Mouse (Mus musculus): ENCODE measurements at regions not wholly inside any gene's neighbourhood (a gene's known extent, or its start where the extent isn't known, plus 50 kb on each side); places are given as distances from the start of the nearest gene placed in this dataset.
"Not testable (repeated sequence)": the region's sequence is repeated elsewhere in the genome, so short reads cannot be mapped to it uniquely, and the experiment has no call there.

DNA sequence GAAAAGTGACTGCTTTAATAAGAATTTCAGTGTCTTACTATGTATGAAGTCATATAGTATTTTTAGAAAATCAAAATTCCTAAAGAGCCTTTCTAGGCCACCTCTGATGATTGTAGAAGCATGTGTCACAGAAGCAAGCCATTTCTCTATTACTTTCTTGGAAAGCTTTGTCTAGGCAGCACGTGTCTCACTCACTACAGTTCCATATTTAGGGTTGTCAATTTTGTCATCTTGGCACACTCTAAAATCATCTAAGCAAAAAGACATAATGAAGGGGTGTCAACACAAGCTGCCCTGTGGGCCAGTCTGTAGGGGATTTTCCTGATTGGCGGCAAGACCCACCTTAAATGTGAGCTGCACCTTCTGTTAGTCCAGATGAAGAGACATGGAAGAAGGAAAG is 723.1 kb upstream of the Brinp1 start:
- DNase-seq (ENCODE audit: low spot score in 2 of 2), result no peak

DNA sequence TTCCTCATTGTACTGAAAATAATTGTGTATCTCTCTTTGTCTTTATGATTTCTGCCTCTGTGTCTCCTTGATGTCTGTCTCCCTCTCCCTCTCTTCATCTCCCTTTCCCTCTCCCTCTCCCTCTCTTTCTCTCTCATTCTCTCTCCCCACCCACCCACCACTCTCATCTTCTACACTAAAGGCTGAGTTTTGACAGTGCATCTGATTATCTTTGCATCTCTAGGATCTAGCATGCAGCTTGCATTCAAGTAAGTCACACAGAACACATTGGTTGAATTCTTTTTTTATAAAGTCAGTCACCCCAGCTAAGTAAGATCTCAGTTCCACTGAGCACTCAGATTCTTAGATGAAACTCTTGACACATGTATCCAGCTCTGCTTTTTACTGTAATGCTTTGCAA is 719.3 kb upstream of the Brinp1 start:
- no peak for DNase-seq (ENCODE audit: low spot score in 2 of 2)

DNA sequence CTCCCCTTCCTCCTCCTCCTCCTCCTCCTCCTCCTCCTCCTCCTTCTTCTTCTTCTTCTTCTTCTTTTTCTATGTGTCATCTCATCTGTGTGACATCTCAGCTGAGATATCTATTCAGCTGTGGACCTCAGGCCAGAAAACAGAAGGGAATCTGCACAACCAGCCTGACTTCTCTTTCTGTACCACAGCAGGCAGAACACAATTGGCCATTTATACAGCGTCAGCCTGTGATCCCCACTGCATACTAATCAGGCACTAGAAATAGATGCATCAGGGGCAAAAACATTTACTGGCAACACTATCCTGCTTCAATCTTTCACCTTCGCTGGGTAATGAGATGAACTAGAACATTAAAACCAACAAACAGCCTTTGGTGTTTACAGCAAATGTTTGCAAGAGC is 674.7 kb upstream of the Brinp1 start:
- DNase-seq (ENCODE audit: low spot score in 2 of 2), result no peak

DNA sequence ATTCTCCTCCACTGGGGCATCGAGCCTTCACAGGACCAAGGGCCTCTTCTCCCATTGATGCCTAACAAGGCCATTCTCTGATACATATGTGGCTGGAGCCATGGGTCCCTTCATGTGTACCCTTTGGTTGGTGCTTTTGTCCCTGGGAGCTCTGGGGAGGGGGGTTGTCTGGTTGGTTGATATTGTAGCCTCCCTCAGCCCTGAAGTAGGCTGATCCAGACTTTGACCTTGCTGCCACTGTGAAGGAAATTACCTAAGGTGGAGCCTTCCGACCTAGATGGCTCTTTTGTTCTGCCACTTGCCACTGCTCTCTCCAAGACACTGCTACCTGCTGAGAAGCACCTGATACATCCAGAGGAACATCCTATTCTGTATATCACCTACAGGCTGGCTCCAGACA is 672.2 kb upstream of the Brinp1 start:
- not testable (repeated sequence) for DNase-seq (ENCODE audit: low spot score in 2 of 2)

DNA sequence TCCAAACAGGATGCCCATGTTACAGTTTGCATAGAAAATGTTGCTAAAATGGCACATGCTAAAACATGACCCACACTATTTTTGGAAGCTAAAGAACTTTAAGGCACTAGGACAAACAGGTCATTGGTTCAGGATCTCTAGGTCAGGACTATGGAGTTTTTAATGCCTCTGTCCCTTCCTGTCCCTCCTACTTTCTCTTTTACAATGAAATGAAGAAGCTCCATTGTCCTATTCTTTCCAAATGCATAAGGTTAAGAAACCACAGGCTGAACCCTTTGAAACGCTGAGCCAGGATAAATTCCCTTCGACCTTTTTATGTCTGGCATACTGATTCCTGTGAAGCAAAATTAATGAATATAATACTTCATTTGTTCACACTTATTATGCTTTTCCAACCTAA is 671.6 kb upstream of the Brinp1 start:
- DNase-seq (ENCODE audit: low spot score in 2 of 2), result no peak

DNA sequence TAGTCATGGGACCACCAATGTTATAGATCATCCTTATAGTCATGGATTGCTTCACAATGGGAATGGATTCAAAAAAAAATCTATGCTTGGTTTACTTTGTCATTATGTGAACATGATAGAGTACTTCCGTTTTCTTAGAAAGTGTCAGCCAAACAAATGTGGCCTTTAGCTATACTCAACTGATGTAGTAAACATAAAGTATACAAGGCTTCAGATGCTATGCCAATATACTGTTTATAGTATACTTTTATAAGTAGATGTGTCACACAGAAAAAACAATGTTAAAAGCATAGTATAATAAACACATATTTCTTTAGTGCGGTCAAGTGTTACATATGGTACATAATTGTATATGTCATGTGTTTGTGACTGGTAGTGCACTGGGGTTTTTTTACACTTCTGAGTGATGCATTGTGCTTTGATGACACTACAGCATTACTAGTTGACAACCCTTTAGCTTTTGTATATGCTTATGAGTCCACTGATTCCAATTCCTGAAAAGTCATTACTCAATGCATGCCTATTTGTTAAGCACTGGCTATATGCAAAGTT is 666.9 kb upstream of the Brinp1 start:
- no peak for DNase-seq (ENCODE audit: low spot score in 2 of 2)

DNA sequence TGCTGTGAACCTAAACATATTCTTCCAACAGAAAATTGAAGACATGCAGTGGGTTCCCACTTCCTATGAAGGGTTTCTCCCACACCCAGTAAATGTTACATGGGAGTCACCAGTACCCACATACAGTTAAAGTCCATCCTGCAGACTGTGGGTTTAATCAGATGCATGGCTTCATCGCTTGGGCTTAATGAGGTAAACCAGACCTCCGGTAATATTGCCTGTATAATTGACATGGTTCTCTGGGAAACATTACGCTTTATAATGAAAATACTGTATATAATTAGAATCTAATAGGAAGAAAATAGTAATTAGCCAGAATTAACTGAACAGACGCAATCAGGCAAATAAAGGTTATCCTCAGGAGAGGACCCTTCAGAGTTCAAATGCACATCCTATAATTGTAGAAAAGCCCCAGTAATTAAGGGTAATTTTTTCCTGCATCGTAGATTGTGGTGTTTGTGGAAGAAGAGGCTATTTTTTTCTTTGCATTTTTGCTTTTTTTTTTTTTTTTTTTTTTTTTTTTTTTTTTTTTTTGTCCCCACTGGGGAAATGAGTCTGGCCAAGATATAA is 664.0 kb upstream of the Brinp1 start:
- no peak for DNase-seq (ENCODE audit: low spot score in 2 of 2)

DNA sequence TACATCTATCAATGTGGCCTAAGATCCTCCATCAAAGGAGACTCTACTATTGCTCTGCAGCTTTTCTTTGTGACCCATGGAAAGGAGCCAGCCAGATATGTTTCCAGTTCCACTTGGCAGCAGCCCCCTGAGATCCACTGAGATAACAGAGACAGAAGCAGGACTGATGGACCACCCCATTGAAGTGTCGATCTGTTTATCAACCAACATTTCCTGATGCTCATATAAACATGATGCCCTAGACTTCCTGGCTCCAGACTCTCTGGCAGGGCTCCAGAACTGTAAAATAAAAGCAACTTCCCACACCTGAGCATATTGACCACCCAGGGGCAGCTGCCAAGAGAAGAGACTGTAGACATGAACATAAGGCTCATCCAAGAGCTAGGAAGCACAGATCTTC is 660.7 kb upstream of the Brinp1 start:
- DNase-seq (ENCODE audit: low spot score in 2 of 2), result no peak

DNA sequence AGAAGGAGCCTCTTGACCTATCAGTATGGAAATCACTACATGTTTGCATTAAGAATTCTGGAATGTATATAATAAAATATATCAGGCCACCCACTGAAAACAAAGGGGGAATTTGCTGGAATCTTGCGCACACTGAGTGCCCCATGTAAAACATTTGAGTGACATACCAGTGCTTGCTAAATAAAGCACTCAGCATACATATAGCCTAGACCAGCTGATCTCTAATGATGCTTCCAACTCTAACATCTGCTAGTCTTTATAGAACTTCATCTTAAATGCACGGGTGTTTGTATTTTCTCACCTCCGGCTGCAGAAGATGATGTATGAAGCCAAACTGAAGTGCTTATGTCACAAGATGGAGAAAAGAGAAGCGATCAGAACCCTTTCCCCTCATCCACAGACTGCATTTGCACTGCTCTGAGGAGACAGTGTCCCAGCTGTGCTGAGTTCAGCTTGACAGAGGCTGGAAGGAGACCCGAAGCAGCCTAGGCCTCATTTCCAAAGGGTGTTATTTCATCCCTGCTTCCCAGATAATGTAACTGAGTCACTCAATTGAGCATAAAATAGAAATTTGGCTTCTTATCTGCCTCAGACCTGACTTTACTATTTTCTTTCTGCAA is 657.6 kb upstream of the Brinp1 start:
- DNase-seq (ENCODE audit: low spot score in 2 of 2), result no peak

DNA sequence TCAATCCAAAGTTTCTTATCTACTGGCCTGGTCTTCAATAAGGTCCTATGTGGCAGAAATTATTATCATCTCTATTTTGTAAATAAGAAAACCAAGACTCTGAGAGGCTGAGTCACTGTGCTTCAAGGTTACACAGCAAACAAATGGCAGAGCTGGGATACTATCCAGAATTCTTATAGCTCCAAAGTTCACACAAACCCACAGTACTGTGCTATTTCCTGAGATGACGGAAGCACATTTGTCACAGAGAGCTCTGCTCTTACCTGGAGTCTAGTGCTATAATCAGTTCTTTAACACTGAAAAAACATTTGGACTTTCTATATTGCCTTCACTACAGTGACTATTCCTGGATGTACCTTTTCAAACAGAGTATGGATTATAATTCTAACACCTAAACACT is 654.7 kb upstream of the Brinp1 start:
- DNase-seq (ENCODE audit: low spot score in 2 of 2), result no peak

DNA sequence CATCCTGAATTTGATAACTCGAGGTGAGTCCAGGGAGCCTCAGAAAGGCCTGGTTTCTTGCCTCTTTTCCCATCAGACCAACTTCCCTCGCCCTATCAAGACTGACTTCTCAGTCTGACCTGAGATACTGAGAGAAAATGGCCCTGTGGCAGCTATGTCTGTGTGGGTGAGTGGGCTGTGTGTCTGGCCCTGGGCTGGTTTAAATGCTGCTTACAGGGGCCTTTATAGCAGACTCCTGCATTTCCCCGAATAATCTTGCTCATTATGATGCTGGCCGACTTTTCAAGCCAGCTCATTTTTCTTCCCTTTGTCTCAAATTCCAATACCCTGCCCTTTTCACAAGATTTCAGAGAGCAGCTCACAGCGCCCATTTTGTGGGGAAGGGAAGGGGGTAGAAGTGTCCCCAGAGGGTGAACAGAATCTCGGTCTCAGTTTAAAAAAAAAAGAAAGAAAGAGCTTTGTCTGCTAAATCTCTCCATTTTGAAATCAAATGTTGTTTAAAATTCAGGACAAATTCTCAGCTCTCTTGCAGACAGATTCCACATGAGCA is 642.9 kb upstream of the Brinp1 start:
- DNase-seq (ENCODE audit: low spot score in 2 of 2), result peak in 1 of 2 experiments; percentile 10

DNA sequence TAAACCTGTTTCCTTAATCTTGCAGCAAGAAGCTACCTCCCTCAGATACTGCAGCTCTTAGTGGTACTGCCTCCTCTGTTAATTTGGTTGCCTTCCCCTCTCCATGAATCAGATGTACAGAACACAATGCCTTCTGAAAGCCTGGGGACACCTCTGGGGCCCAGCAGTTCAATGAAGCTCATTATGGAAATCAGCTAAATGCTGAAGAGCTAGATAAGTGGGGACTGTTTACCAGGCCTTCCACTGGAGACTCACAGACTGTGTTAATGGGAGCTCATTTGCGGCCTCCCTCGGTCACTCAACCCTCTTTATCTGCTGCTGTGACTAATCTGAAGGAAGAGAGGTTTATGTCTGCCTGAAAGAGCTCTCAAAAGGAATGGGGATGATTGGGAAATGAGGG is 639.8 kb upstream of the Brinp1 start:
- no peak for DNase-seq (ENCODE audit: low spot score in 2 of 2)

DNA sequence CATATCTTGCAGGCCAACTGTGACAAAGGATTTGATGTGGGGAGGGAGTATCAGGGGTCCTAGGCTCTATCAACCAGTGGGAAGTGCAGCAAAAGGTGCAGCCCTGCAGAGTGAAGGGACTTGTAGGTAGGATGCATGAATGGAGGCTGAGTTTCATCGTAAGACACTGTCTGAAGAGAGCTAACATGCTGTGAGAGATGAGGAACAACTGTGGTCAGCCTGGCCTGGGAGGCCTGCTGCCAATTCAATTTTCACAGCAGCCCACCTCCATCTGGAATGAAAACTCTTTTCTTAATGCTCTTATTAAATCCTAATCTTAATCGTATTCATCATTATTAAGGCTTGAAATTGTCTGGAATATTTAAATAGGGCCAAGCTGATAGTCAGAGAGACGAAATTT is 622.1 kb upstream of the Brinp1 start:
- DNase-seq (ENCODE audit: low spot score in 2 of 2), result no peak

DNA sequence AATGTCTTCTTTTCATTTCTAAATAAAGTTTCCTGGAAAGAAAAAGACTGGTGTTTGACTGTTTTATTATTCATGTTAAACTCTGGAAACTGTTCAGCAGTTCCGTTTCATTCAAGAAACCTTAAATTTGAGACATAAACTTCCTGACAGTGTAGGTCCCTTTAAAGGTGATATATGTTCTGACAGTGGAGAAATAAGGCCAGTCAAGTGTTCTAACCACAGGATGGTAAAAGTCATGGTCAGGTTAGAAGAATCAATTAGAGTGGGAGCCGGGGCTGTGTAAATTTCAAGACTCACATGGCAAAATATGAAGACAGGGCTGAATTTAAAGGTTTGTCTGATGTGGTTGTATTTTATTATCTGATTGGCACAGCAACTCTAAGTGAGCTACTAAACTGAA is 593.9 kb upstream of the Brinp1 start:
- no peak for DNase-seq (ENCODE audit: low spot score in 2 of 2)

DNA sequence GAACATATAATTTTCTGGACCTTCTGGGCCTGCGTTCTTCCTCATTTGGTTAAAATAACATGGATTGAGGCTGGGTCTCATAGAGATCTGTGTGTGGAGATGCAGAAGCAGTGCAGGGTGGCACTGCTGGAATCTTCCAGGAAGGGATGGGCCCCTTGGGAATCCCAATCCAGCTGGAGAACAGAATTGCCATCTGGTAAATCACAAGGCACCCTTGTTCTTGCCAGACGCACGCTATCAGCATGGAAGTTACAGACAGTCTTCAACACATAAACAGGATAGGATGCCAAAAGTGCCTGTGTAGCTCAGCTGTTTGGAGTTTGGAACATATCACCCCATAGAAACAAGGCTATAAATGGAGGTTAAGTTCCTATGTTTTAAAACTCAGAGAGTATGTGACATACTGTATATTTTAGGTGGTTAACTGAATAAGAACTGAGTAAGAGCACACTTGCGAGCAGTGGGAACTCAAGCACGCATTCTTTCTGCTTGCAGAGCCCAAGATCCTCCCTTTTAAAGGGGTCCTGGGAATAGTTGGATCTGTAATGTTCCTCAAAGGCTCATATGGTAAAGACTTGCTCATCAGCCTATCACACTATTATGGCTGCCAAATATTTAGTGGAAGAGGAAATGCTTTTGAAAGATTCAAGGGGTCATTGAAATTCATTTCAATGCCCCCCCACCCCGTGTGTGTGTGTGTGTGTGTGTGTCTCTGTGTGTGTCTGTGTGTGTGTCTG is 584.1 kb upstream of the Brinp1 start:
- peak; percentile 28 to 46 for DNase-seq (ENCODE audit: low spot score in 2 of 2)

DNA sequence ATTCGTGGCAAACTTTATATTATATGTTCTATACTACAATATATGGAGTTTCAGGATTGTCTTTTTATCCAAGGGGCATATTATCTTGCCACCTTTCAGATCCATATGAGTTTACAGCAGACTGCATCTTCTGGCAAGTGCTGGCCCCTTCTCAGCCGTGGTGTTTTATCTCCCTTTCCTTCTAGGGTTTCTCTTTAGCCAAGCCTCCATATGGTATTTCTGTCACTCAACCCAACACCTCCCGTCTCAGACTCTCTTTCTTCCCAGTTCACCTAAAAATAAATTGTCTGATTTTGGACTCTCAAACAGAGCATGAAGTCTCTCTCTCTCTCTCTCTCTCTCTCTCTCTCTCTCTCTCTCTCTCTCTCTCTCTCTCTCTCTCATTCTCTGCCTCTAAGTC is 578.9 kb upstream of the Brinp1 start:
- DNase-seq (ENCODE audit: low spot score in 2 of 2), result no peak

DNA sequence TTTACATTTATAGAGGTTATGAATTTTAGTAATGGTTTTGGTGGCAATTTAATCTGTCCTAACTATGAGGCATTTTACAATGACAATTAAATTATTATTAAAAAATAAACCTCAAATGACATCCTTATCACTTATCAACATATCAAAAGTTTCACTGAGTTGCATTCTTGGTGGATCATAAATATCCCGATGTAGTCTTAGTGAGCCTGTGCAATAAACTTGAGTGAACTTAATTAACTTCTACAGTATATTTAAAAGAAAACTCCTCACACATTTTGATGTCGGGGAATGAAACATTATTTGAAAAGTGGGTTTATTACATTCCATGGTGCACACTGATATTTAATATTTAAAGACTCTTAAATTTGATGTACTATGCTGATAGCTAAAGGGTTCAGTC is 568.9 kb upstream of the Brinp1 start:
- DNase-seq (ENCODE audit: low spot score in 2 of 2), result no peak

DNA sequence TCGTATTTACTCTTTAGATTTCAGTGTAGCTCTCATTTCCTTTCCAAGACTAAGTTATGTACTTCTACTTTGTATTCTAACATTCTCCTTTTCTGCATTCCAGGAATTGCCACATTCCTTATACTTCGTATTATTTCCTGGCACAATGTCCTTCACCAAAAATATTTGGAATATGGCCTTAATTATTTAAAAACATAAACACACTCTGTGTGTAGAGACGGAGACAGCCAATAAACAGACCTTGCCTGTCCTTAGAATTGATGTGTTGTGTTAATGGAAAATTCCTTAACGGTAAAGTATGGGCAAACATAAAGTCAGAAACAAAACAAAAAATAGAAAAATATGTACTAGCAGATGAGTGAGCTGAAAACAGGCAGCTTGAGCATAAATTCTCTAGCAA is 554.1 kb upstream of the Brinp1 start:
- no peak for DNase-seq (ENCODE audit: low spot score in 2 of 2)

DNA sequence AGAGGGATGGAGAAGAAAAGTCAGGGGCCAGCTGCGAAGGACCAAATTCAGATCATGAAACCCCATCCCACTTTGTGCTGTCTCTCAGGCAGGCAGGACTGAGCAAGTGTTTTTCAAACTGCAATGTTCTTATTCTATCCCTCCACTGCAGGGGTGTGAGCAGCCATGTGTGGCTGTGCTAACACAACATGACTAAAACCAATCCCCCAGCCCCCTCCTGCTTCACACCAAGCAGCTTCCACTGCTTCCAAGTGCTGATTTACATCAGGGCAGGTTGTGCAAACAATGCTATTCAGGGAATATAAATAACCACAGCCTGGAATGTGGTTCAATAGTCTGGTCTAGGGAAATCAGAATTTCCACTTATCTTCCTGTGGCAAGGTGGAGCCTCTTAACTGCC is 517.0 kb upstream of the Brinp1 start:
- no peak for DNase-seq (ENCODE audit: low spot score in 2 of 2)

DNA sequence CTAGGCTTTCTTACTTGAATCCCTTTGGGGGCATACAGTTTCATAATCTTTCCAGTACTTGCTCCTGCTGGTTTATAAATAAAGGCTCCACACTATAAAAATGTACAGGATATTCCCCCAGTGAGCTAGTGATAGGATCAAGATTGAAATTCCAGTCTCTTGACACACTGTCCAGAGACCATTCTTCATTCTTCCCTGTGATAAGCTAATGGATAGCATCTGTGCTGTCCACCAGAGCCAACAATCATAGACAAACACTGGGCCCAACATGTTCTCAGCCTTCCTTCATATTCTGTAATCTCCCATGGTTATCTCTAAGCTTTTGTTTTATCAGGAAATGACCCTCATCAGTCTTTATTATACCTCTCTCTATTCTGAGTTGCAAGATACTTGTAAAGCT is 505.8 kb upstream of the Brinp1 start:
- DNase-seq (ENCODE audit: low spot score in 2 of 2), result no peak

DNA sequence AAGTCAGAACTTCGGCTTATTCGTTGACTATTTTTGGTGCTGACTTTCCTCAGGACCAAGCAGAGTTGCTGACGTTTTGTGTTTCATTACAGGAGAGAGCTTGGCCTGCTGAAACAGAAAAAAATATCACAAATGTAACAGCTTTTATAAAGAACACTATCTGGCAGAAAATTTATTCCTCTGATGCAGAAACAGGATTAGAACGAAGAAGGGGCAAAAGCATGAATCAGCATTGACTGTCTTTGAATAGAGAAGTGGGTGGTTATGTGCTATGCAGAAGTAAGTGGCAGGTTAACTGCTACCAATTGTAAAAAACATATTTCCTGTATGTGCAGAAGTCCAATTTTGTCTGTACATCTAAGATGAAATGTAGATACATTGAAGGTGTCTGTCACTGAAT is 502.2 kb upstream of the Brinp1 start:
- DNase-seq (ENCODE audit: low spot score in 2 of 2), result no peak

DNA sequence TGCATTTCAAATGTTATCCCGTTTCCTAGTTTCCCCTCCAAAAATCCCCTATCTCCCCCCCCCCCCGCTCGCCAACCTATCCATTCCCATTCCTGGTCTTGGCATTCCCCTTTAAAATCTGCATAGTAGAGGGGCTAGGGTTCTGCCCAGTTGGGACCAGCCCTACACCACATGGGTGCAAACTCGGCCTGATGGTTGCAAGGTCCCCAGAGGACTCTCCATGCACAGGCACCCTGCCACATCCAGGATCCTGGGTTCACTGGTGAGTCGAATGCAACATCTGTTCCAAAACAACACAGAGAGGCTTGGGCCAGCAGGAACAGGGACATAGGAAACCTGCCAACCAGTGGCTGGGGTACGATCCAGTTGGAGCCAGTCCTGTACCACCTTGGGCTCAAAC is 492.0 kb upstream of the Brinp1 start:
- peak in 1 of 2 experiments; percentile 9 for DNase-seq (ENCODE audit: low spot score in 2 of 2)
